In the genomic region with DNA sequence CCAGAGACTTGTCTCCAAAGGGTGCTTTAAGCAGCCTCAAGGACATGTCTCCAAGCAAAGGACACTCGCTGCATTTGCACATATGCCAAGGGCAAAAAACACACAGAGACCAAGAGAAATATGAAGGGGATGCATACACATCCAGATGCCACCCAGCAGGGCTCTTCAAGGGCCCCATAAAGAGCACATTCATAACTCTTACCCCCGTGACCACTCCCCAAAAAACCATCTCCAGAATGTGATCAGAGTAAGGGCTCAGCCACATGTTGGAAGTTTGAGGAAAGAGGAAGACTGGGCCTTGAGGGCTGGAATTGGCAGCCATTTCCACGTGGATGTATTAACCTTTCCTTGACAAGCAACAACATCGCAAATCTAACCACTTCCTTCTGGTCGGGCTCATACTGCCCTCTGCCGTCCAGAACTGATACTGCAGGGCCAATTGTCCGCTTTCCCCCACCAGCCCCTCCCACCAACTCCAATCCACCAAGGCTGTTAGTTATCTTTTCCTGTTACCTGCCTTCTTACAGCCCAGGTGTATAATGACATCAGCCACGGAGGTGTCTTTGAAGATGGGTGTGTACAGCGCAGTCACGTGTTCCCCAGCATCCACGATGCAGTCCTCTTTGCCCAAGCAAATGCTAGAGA, we compare ENCODE assay signal across 7 mouse cellular contexts. TPM values are rescaled to one million over a fixed set of nuclear protein-coding genes. Genes with fewer than 3 reads are reported as not detected.
DNase-seq lines count a peak whose midpoint lies in the region; ATAC-seq lines count a peak whose summit lies in the region.

No protein-coding gene starts in this region.

- no peaks in the 10 kb centered on the region for H3K9me3 ChIP-seq in midbrain, embryonic 11.5 days (ENCODE audit: control insufficient read depth, low read length)

- peak; percentile 79 for DNase-seq in adipocyte (ENCODE audit: low spot score)
- peak; percentile 87 to 90 for DNase-seq in cerebellum, postnatal 25 days
- DNase-seq in frontal cortex, postnatal 25 days (ENCODE audit: low spot score in 2 of 2): peak; percentile 70 to 75
- DNase-seq in left cerebral cortex, adult 9 months (ENCODE audit: low spot score in 2 of 2): peak; percentile 20 to 82
- peak; percentile 99 for DNase-seq in midbrain, embryonic 11.5 days (ENCODE audit: low spot score, missing footprints)
- DNase-seq in right cerebral cortex, postnatal 4 days: peak; percentile 85

- H3K9ac ChIP-seq in midbrain, embryonic 11.5 days (ENCODE audit: low read length): no peak overlapping the region

- no peak overlapping the region for H3K4me3 ChIP-seq in midbrain, embryonic 11.5 days (ENCODE audit: low read depth, low read length)

- no peaks in the 10 kb centered on the region for H3K36me3 ChIP-seq in midbrain, embryonic 11.5 days (ENCODE audit: control insufficient read depth, insufficient read depth, low read length)

- H3K27ac ChIP-seq in midbrain, embryonic 11.5 days (ENCODE audit: low read depth, low read length): no peak overlapping the region

- ATAC-seq in inflammation-experienced regulatory T-cells, adult 6 months: peak; percentile 84
- peak; percentile 71; the same call in 1 of the 2 replicates for ATAC-seq in midbrain, embryonic 11.5 days (ENCODE audit: low FRiP score)

- no peaks in the 10 kb centered on the region for H3K27me3 ChIP-seq in midbrain, embryonic 11.5 days (ENCODE audit: control insufficient read depth, insufficient read depth, low read length)

- no peak overlapping the region for H3K4me2 ChIP-seq in midbrain, embryonic 11.5 days

- 11% methylated on average over 11 of the region's 11 CpGs for WGBS in midbrain, embryonic 11.5 days

- no peaks in the 10 kb centered on the region for H3K4me1 ChIP-seq in midbrain, embryonic 11.5 days (ENCODE audit: control insufficient read depth, insufficient read depth, low read length)

RNA-seq across cellular contexts. Expression of gene Slc26a9, which starts 21.7 kb away (rescaled TPM):
- not detected for polyA plus RNA-seq in inflammation-experienced regulatory T-cells, adult 6 months (2017; shearing (Covaris generic))
- not detected in 2 replicates for polyA plus RNA-seq in midbrain, embryonic 11.5 days (2014; fragmentation: Nextera tagmentation; extraction: Ambion mirVana)

RNA-seq across cellular contexts. Expression of gene Pm20d1, which starts 31.7 kb away (rescaled TPM):
- under 1 TPM; 0.08 to 0.11 (median 0.08) TPM for polyA plus RNA-seq in inflammation-experienced regulatory T-cells, adult 6 months (2017; shearing (Covaris generic))
- 0.82 and 1.5 TPM in 2 replicates for polyA plus RNA-seq in midbrain, embryonic 11.5 days (2014; fragmentation: Nextera tagmentation; extraction: Ambion mirVana)
